Mouse (Mus musculus): Measurements from ENCODE around the gene B3gnt9.
A peak's percentile ranks its signal among the peaks of the same experiment; 100 is the strongest.
"Not testable (repeated sequence)": the region's sequence is repeated elsewhere in the genome, so short reads cannot be mapped to it uniquely, and the experiment has no call there.

The B3gnt9 gene

GRCm38 (mm10) chr8:105254966-105255350, at the start of gene B3gnt9:
B3gnt9 (minus strand) TSS chr8:105255153.
- DNase-seq: peak; percentile 69 to 73

- DNase-seq: no peak
These were observed 48.9 kb upstream of the B3gnt9 start for GRCm38 (mm10) chr8:105303874-105304273.

- no peak for DNase-seq
These were observed 48.4 kb upstream of the B3gnt9 start for GRCm38 (mm10) chr8:105303396-105303795.

GRCm38 (mm10) chr8:105299962-105300361, 45.0 kb upstream of the B3gnt9 start:
- DNase-seq: no peak

- peak in 1 of 2 experiments; percentile 62 for DNase-seq
These were observed 43.6 kb upstream of the B3gnt9 start for GRCm38 (mm10) chr8:105298351-105299252.

- peak; percentile 84 to 87 for DNase-seq
These were observed 42.7 kb upstream of the B3gnt9 start, which contains the start of gene E2f4 for GRCm38 (mm10) chr8:105297511-105298192. E2f4 (plus strand) TSS chr8:105297663.

GRCm38 (mm10) chr8:105295895-105296573, 41.1 kb upstream of the B3gnt9 start, which contains the start of gene Exoc3l:
Exoc3l (minus strand) TSS chr8:105296101.
- no peak for DNase-seq

- no peak for DNase-seq
These were observed 40.3 kb upstream of the B3gnt9 start for GRCm38 (mm10) chr8:105295256-105295655.

- no peak for DNase-seq
These were observed 39.8 kb upstream of the B3gnt9 start for GRCm38 (mm10) chr8:105294776-105295175.

GRCm38 (mm10) chr8:105293405-105293804, 38.5 kb upstream of the B3gnt9 start:
- DNase-seq: no peak

- DNase-seq: no peak
These were observed 37.5 kb upstream of the B3gnt9 start for GRCm38 (mm10) chr8:105292471-105292870.

- DNase-seq: not testable (repeated sequence)
These were observed 36.8 kb upstream of the B3gnt9 start for GRCm38 (mm10) chr8:105291802-105292201.

GRCm38 (mm10) chr8:105291364-105291763, 36.4 kb upstream of the B3gnt9 start:
- not testable (repeated sequence) for DNase-seq

GRCm38 (mm10) chr8:105290554-105291314, 35.8 kb upstream of the B3gnt9 start:
- peak; percentile 63 to 74 for DNase-seq

GRCm38 (mm10) chr8:105289805-105290460, 35.0 kb upstream of the B3gnt9 start, which contains the start of gene 4931428F04Rik:
4931428F04Rik (minus strand) TSS chr8:105289864.
- peak; percentile 53 to 55 for DNase-seq

GRCm38 (mm10) chr8:105288958-105289732, 34.2 kb upstream of the B3gnt9 start:
- peak; percentile 92 to 93 for DNase-seq

- no peak for DNase-seq
These were observed 33.3 kb upstream of the B3gnt9 start for GRCm38 (mm10) chr8:105288231-105288630.

- no peak for DNase-seq
These were observed 32.0 kb upstream of the B3gnt9 start for GRCm38 (mm10) chr8:105286907-105287306.

- no peak for DNase-seq
These were observed 30.6 kb upstream of the B3gnt9 start for GRCm38 (mm10) chr8:105285514-105285913.

- DNase-seq: no peak
These were observed 28.1 kb upstream of the B3gnt9 start for GRCm38 (mm10) chr8:105283074-105283473.

GRCm38 (mm10) chr8:105282239-105282638, 27.3 kb upstream of the B3gnt9 start:
- DNase-seq: no peak

Measured in thymus, adult 18-20 months (tissue).